Mouse (Mus musculus) thymus, adult 2 months (tissue): ENCODE data around the gene Traf3ip2. TPM values are rescaled to one million over a fixed set of nuclear protein-coding genes. Genes with fewer than 3 reads are reported as not detected.

ENCODE experiments used
- DNase-seq: peaks from one replicate; pipeline ENCODE4 v3.0.0; 2021
- H3K27ac ChIP-seq: fragments of 200-500 bp; 2 replicates; pipeline ENCODE4 v1.5.1; 2012; ENCODE audit warnings: low read length, control low read depth; ENCODE audit not compliant: control insufficient read depth, insufficient read depth
- H3K27me3 ChIP-seq: fragments of 200-500 bp; 2 replicates; pipeline ENCODE4 v1.6.1; 2012; ENCODE audit warnings: mild to moderate bottlenecking, low read length, moderate library complexity, mixed read lengths; ENCODE audit not compliant: control insufficient read depth, insufficient read depth
- H3K36me3 ChIP-seq: fragments of 200-500 bp; 2 replicates; pipeline ENCODE4 v1.6.1; 2012; ENCODE audit warnings: mild to moderate bottlenecking, low read length, moderate library complexity; ENCODE audit not compliant: control insufficient read depth, insufficient read depth
- H3K4me1 ChIP-seq: fragments of 200-500 bp; replicated peaks from 2 replicates; pipeline ENCODE4 v1.6.1; 2012; ENCODE audit warnings: low read length; ENCODE audit not compliant: control insufficient read depth, insufficient read depth
- H3K4me3 ChIP-seq: fragments of 200-500 bp; 2 replicates; pipeline ENCODE4 v1.5.1; 2012; ENCODE audit warnings: mild to moderate bottlenecking, low read length, control low read depth, moderate library complexity; ENCODE audit not compliant: control insufficient read depth, insufficient read depth
- CTCF ChIP-seq: fragments of 200-500 bp; IDR thresholded peaks from 2 replicates; pipeline ENCODE4 v1.5.1; 2012; ENCODE audit warnings: mild to moderate bottlenecking, control low read depth, low read length, moderate library complexity, borderline replicate concordance; ENCODE audit not compliant: control insufficient read depth, poor library complexity, insufficient read depth; ENCODE audit errors: extremely low read depth
- POLR2A ChIP-seq: fragments of 200-500 bp; IDR thresholded peaks from 2 replicates; pipeline ENCODE4 v1.6.1; 2012; ENCODE audit warnings: mild to moderate bottlenecking, low read length, control low read depth, moderate library complexity; ENCODE audit not compliant: control insufficient read depth, poor library complexity, insufficient read depth; ENCODE audit errors: extremely low read depth
- WGBS: fragments of 180-500 bp; shearing (Covaris S2); methylation state at CpG from one replicate; pipeline ENCODE4 v1.1.7; 2018; 5-methylcytosine and 5-hydroxymethylcytosine counted together
- polyA plus RNA-seq: library from polyadenylated mRNA; depleted of rRNA; stranded (reverse); fragments of >200 nt; gene quantifications from 2 replicates; pipeline ENCODE4 v1.2.3, GENCODE M21; 2012

The Traf3ip2 gene
- polyA plus RNA-seq, 1 experiment: 21.3 TPM

DNA sequence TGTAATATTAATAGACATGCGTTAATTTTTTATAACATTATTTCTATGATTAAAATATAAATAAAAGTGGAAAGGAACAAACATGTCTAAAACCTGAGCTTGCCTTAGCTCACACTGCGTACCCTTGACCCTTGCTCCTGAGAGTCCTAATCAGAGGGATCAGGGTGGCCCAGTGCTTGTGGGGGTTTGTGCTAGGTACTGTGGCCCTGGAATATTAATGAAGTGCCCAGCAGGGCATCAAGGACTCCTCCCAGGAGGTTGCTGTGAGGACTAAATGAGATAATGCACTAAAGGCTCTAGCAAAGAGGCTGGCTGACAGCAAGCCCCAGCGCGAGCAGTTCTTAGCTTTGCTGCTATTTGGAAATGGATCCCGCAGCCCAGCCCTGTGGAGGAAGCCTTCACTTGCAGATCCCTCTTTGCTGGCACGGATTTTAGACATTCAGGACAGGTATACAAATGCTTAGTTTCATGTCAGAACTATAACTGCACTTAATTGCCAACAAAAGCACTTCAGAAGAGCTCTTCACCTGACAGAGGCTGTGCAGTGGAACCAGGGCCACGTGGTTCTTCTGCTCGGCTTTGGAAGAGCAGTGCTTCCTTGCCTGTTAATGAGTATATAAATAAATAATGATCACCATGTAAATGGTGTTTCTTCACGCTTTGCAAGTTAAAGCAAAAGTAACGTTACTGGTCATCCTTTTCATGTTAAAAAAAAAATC, 16.2 kb downstream of the Traf3ip2 start:
- TF ChIP-seq POLR2A (no peak), CTCF (no peak)
- peaks cover 17% of the 10 kb centered on the region for H3K4me1 ChIP-seq
- WGBS: 94% methylated on average over 10 of the region's 10 CpGs
- no peak for DNase-seq
- no peak overlapping the region for H3K4me3 ChIP-seq
- peaks cover 8% of the 10 kb centered on the region for H3K36me3 ChIP-seq
- no peak overlapping the region for H3K27ac ChIP-seq
- no peaks in the 10 kb centered on the region for H3K27me3 ChIP-seq

DNA sequence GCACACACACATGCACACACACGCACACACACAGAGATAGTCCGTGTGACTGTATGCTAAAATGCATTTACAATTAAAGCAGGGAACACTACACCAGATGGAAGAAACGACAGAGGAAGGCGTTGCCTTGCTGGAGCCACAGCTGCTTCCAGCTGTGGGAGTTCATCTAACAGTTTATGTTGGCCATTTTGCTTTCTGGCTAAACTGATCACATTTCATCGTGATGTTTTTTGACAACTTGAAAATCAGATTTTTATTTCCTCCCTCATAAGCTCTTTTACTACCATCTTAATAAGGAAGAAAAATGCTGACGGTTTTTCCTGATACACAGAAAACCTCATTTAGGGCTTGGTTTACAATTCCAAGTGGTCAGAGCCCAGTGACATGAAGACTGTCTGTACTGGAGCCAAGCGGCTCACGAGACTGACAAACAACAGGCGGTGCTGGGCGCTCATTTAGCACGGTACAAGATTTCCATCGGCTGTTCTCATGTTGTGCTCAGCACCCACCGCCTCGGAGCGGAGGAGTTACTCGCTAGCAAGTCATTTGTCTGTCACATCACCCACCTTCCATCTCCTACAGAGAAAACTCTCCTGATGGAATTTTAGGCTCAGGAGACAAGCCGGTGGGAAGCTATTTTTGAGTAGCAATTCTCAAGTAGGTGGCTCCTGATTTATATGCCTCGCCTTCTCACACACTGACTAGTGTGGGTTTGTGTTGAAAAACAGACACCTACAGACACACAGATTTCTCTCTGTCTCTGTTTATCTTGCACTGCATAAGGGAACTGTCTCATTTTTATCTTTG, 17.2 kb downstream of the Traf3ip2 start:
- H3K27me3 ChIP-seq: no peaks in the 10 kb centered on the region
- H3K4me3 ChIP-seq: no peak overlapping the region
- TF ChIP-seq CTCF (no peak), POLR2A (no peak)
- H3K36me3 ChIP-seq: peaks cover 8% of the 10 kb centered on the region
- H3K4me1 ChIP-seq: peaks cover 14% of the 10 kb centered on the region
- H3K27ac ChIP-seq: no peak overlapping the region
- WGBS: 92% methylated on average over 18 of the region's 18 CpGs
- no peak for DNase-seq

DNA sequence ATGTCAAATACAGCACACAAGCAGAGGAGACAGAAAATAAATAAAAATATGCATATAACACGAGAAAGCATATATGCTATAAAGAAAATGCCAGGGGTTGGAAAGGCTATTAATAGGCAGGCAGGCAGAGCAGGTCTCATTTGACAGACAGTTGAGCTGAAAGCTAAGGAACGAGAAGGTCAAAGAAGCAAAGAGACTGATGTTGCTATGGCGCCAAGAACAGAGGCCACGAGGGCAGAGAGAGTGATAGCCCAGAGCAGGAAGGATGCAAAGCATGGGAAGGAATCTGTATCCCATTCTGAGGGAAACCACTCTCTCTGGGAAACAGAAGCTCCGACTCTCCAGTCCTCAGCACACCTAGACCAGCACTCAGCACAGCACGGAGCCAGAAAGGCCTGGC, 18.1 kb downstream of the Traf3ip2 start:
- no peak for DNase-seq
- Histone ChIP-seq H3K27ac (no peak overlapping the region), H3K36me3 (peaks cover 8% of the 10 kb centered on the region), H3K4me3 (no peak overlapping the region), H3K4me1 (peaks cover 8% of the 10 kb centered on the region), H3K27me3 (no peaks in the 10 kb centered on the region)
- TF ChIP-seq CTCF (no peak), POLR2A (no peak)
- WGBS: 91% methylated on average over 6 of the region's 6 CpGs

DNA sequence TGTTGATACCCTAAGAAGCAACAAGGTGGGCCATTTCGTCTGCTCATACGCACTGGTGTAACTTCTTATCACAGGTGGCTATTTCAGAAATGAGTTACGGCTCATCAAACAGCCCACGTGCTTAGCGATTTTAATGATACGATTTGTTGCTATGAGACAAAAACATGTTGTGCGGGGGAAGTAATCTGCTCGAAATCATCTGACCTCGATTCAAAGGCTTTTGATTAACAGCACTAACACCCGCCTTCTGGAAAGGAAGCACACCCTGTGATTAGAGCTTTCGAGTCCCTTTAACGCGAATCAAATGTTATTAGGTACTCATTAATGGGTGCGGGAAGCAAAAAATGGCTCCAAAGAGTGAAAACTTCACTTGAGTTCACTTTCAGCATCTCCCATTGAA, 18.9 kb downstream of the Traf3ip2 start:
- Histone ChIP-seq H3K27me3 (no peaks in the 10 kb centered on the region), H3K27ac (no peak overlapping the region), H3K36me3 (peaks cover 1% of the 10 kb centered on the region; the same call in 1 of the 2 replicates), H3K4me3 (no peak overlapping the region), H3K4me1 (no peaks in the 10 kb centered on the region)
- DNase-seq: no peak
- 93% methylated on average over 14 of the region's 14 CpGs for WGBS
- TF ChIP-seq CTCF (no peak), POLR2A (no peak)

DNA sequence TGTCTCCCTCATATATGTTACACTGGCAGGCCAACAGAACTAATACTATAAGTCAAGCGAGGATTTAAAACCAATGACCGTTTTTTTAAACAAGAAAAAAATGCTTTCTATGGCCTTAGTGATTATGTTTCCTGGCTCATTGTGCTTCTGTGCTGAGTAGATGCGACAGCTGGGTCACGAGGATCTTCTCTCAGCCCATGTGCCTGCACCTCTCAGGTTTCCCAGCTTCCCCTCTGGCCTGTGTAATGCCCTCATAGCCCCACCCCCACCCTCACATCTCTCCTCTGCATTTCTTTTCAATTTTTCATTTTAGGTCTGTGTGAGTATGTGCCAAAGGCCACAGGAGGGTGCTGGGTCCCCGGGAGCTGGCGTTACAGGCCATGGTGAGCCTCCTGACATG, 20.6 kb downstream of the Traf3ip2 start:
- no peak for TF ChIP-seq CTCF
- no peak for TF ChIP-seq POLR2A
- Histone ChIP-seq H3K36me3 (peaks cover 11% of the 10 kb centered on the region), H3K4me1 (no peaks in the 10 kb centered on the region), H3K27ac (no peak overlapping the region), H3K27me3 (no peaks in the 10 kb centered on the region), H3K4me3 (no peak overlapping the region)
- 94% methylated on average over 6 of the region's 6 CpGs for WGBS
- DNase-seq: no peak

DNA sequence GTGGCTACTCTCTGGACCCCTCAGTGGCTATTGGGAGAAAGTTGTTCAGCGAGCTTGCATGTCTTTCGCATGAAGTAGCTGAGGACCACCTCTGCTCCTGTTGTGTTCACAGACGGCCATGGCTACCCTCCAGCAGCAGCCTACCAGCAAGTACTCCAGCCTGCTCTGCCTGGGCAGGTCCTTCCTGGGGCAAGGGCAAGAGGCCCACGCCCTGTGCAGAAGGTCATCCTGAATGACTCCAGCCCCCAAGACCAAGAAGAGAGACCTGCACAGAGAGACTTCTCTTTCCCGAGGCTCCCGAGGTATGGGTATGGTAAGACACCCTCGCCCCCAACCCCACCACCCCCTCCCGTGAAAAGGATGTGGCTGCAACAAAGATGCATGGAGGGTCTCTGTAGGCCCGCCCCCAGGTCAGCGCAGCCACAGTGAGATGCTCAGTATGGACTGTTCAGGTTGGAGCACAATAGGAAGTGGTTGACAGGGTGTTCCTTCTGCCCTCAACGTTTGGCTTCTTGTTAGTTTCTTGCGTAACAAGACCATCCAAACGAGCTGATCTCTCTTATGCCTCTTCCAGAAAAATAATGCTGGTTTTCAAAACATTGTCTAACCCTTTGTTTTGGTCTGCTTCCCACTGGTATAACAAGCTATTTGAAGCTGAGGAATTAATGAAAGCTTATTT, 21.8 kb downstream of the Traf3ip2 start:
- H3K4me3 ChIP-seq: no peak overlapping the region
- DNase-seq: no peak
- 62% methylated on average over 13 of the region's 13 CpGs for WGBS
- H3K4me1 ChIP-seq: no peaks in the 10 kb centered on the region
- H3K27me3 ChIP-seq: no peaks in the 10 kb centered on the region
- H3K27ac ChIP-seq: no peak overlapping the region
- TF ChIP-seq POLR2A (no peak), CTCF (no peak)
- peaks cover 22% of the 10 kb centered on the region for H3K36me3 ChIP-seq
